Mouse (Mus musculus): ENCODE measurements around the gene Srcin1. TPM values are rescaled to one million over a fixed set of nuclear protein-coding genes. Genes with fewer than 3 reads are reported as not detected.

The Srcin1 gene
- polyA plus RNA-seq, 1 experiment from 2014 or later: not detected

DNA sequence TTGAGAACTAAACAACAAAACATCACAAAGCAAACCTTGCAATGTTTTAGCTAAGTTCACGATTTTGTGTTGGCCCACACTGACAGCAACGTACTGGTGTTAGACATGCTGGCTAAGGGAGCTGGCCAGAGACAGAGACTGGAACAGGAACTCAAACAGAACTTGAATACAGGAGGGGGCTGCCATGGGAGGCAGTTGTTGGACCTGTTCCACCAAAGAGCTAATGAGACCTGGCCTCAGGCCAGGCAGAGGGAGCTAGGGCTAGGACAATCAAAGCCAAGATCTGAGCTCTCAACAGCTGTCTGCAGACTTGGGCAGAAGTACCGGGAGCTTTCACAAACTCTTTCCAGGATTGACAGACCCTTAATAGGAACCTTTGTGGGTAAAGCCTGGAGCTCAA is 35.4 kb downstream of the Srcin1 start:
- ATAC-seq (ENCODE audit: low read depth): no peak
- 34% methylated on average over 3 of the region's 3 CpGs for WGBS (ENCODE audit: insufficient replicate concordance)
- Histone ChIP-seq H3K4me1 (ENCODE audit: control insufficient read depth, low read depth, low read length) (no peaks in the 10 kb centered on the region), H3K36me3 (ENCODE audit: control insufficient read depth, insufficient read depth) (no peaks in the 10 kb centered on the region), H3K9ac (ENCODE audit: low read depth, low read length) (no peak overlapping the region), H3K4me3 (ENCODE audit: low read depth, low read length) (no peak overlapping the region), H3K27me3 (ENCODE audit: control insufficient read depth, insufficient read depth, low read depth, low read length) (peaks cover 59% of the 10 kb centered on the region), H3K27ac (ENCODE audit: low read length) (no peak overlapping the region), H3K4me2 (ENCODE audit: low read depth, low read length) (no peak overlapping the region), H3K9me3 (replicated peaks; ENCODE audit: control insufficient read depth, low read length) (no peaks in the 10 kb centered on the region)

DNA sequence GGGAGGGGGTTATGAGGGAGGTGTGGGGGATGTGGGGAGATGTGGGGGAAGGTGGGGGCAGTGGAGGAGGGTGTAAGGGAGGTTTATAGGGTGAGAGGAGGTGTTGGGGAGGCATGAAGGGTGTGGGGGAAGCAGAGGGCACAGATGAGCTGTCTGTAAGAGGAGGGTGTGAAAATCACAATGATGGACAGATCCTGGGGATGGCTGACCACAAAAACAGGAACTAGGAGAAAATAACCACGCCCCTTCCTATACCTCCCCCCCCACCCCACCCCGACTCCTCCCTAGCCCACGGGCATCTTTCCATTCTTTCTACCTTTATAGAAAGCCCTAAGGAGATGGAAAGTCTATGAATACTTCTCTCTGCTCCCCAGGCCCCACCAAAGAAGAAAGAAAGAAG is 35.9 kb downstream of the Srcin1 start:
- Histone ChIP-seq H3K27ac (ENCODE audit: low read length) (no peak overlapping the region), H3K36me3 (ENCODE audit: control insufficient read depth, insufficient read depth) (no peaks in the 10 kb centered on the region), H3K4me3 (ENCODE audit: low read depth, low read length) (no peak overlapping the region), H3K27me3 (ENCODE audit: control insufficient read depth, insufficient read depth, low read depth, low read length) (peaks cover 59% of the 10 kb centered on the region), H3K4me1 (ENCODE audit: control insufficient read depth, low read depth, low read length) (no peaks in the 10 kb centered on the region), H3K9ac (ENCODE audit: low read depth, low read length) (no peak overlapping the region), H3K4me2 (ENCODE audit: low read depth, low read length) (no peak overlapping the region), H3K9me3 (replicated peaks; ENCODE audit: control insufficient read depth, low read length) (no peaks in the 10 kb centered on the region)
- no peak; the same call in 1 of the 2 replicates for ATAC-seq (ENCODE audit: low read depth)
- WGBS (ENCODE audit: insufficient replicate concordance): 2% methylated on average over 3 of the region's 3 CpGs

DNA sequence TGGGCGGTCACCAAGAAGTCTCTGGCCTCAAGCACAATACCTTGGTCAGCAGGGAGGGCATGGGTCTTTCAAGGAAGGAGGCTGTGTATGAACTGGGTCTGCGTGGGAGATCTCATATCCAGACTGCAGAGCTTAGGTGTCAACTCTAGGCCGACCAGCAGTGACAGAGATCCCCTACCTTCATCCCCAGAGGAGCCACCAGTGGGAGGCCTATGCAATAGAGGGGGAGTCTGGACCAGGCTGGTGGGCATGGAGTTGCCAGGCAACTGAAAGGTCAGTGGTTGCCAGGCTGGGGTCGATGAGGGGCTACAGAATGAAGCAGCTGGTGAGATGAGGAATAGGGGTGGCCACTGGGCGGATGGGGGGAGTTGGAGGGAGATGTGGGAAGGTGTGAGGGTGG is 36.4 kb downstream of the Srcin1 start:
- Histone ChIP-seq H3K9me3 (replicated peaks; ENCODE audit: control insufficient read depth, low read length) (no peaks in the 10 kb centered on the region), H3K4me3 (ENCODE audit: low read depth, low read length) (no peak overlapping the region), H3K4me2 (ENCODE audit: low read depth, low read length) (no peak overlapping the region), H3K27me3 (ENCODE audit: control insufficient read depth, insufficient read depth, low read depth, low read length) (peaks cover 59% of the 10 kb centered on the region), H3K4me1 (ENCODE audit: control insufficient read depth, low read depth, low read length) (no peaks in the 10 kb centered on the region; the same call in 1 of the 2 replicates), H3K9ac (ENCODE audit: low read depth, low read length) (no peak overlapping the region), H3K36me3 (ENCODE audit: control insufficient read depth, insufficient read depth) (no peaks in the 10 kb centered on the region), H3K27ac (ENCODE audit: low read length) (no peak overlapping the region)
- no peak for ATAC-seq (ENCODE audit: low read depth)
- 44% methylated on average over 5 of the region's 5 CpGs for WGBS (ENCODE audit: insufficient replicate concordance)

DNA sequence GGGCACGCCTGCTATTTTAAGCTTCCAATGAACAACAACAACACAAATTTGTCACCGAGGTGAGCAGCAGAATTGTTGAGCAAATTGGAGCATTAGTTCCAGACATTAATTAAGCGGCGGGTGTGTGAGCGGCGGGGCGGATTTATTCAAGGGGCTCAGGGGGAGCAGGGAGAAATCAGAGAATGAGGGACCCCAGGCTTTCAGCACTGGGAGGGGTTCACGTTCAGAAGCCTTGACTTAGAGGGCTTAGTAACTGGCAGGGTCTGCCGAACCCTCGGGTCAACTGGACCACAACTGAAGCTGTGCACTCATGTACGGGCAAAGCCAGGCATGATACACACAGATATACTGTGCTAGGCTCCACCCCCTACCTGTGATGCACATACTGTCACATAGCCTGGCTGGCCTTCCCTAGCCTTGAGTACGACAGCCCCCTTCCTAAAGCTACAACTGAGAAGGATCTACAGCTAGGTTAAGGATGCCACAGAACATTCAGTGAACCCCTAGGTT is 38.4 kb downstream of the Srcin1 start:
- H3K9ac ChIP-seq (ENCODE audit: low read depth, low read length): no peak overlapping the region
- no peaks in the 10 kb centered on the region for H3K36me3 ChIP-seq (ENCODE audit: control insufficient read depth, insufficient read depth)
- H3K27me3 ChIP-seq (ENCODE audit: control insufficient read depth, insufficient read depth, low read depth, low read length): peaks cover 65% of the 10 kb centered on the region
- H3K4me2 ChIP-seq (ENCODE audit: low read depth, low read length): no peak overlapping the region
- ATAC-seq (ENCODE audit: low read depth): no peak
- 39% methylated on average over 12 of the region's 12 CpGs for WGBS (ENCODE audit: insufficient replicate concordance)
- no peak overlapping the region for H3K4me3 ChIP-seq (ENCODE audit: low read depth, low read length)
- H3K9me3 ChIP-seq (replicated peaks; ENCODE audit: control insufficient read depth, low read length): no peaks in the 10 kb centered on the region
- H3K27ac ChIP-seq (ENCODE audit: low read length): no peak overlapping the region
- peaks cover 5% of the 10 kb centered on the region; the same call in 1 of the 2 replicates for H3K4me1 ChIP-seq (ENCODE audit: control insufficient read depth, low read depth, low read length)

DNA sequence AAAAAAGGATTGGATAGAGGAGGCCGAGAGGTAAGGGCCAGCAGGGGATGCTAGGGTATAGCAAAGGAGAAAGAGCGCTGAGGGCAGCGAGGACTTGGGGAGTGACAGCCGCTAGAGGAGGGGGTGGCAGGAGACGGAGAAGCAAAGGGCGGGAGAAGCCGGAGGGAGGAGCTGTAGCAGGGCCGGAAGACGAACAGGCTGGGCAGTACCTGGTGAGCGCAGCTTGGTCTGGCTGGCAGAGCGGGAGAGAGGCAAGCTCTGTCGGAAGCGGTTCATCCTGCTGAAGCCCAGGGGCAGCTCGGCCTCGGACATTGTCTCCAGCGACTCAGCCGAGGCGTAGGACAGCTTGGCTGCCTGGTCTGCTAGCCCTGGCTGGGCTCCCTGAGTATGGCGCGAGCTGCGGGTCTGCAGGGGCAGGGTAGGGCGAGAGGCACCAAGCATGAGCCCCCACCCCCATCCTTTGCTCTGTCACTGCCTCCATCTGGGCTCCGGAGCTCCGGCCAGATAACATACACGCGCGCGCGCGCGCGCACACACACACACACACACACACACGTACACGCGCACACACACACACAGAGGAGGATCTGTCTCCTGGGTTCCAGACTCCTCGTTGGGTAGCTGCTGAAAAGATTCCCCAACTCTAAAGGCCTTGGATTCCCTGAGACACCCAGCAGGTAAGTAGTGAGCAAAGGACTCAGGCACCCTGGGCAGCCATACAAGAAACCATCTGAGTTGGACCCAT is 39.0 kb downstream of the Srcin1 start:
- H3K27ac ChIP-seq (ENCODE audit: low read length): no peak overlapping the region
- peak overlapping the region; percentile 2; the same call in 1 of the 2 replicates for H3K4me2 ChIP-seq (ENCODE audit: low read depth, low read length)
- ATAC-seq (ENCODE audit: low read depth): no peak
- no peak overlapping the region for H3K4me3 ChIP-seq (ENCODE audit: low read depth, low read length)
- 2% methylated on average over 35 of the region's 36 CpGs for WGBS (ENCODE audit: insufficient replicate concordance)
- H3K9ac ChIP-seq (ENCODE audit: low read depth, low read length): no peak overlapping the region
- H3K9me3 ChIP-seq (replicated peaks; ENCODE audit: control insufficient read depth, low read length): no peaks in the 10 kb centered on the region
- no peaks in the 10 kb centered on the region for H3K36me3 ChIP-seq (ENCODE audit: control insufficient read depth, insufficient read depth)
- H3K27me3 ChIP-seq (ENCODE audit: control insufficient read depth, insufficient read depth, low read depth, low read length): peaks cover 72% of the 10 kb centered on the region
- H3K4me1 ChIP-seq (ENCODE audit: control insufficient read depth, low read depth, low read length): peaks cover 10% of the 10 kb centered on the region; the same call in 1 of the 2 replicates

DNA sequence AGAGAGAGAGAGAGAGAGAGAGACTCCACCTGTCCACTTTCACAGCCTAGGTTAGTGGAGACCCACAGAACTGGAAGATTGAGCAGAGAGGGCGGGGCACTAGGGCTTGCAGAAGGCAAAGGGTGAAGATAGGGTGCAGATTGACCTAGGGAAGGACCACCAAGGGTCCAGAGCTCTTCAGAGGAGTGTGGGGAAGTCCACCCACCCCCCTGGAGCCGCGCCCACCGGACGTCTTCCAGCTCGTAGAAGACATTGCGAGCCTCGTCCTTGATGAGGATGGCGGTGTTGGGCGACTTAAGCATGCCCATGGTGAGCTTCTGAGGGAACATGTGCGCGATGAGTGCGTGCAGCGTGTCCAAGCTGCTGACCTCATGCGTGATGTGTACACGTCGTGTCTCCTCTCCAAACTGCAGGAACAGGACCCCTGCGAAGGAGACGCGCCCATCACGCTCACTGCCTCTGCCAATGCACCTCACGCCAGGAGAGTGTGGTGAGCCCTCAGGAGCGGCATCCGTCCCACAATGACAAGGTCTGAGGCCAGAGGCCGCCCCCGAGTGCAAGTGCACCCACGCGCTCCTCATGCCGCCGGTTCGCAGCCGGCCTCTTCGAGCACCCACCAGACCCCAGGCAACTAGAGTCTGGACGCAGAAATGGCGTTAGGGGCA is 39.8 kb downstream of the Srcin1 start:
- H3K9ac ChIP-seq (ENCODE audit: low read depth, low read length): no peak overlapping the region
- peaks cover 74% of the 10 kb centered on the region for H3K27me3 ChIP-seq (ENCODE audit: control insufficient read depth, insufficient read depth, low read depth, low read length)
- peaks cover 13% of the 10 kb centered on the region; the same call in 1 of the 2 replicates for H3K4me1 ChIP-seq (ENCODE audit: control insufficient read depth, low read depth, low read length)
- H3K27ac ChIP-seq (ENCODE audit: low read length): no peak overlapping the region
- H3K9me3 ChIP-seq (replicated peaks; ENCODE audit: control insufficient read depth, low read length): no peaks in the 10 kb centered on the region
- no peak overlapping the region for H3K4me2 ChIP-seq (ENCODE audit: low read depth, low read length)
- ATAC-seq (ENCODE audit: low read depth): no peak
- WGBS (ENCODE audit: insufficient replicate concordance): 8% methylated on average over 35 of the region's 35 CpGs
- no peak overlapping the region for H3K4me3 ChIP-seq (ENCODE audit: low read depth, low read length)
- H3K36me3 ChIP-seq (ENCODE audit: control insufficient read depth, insufficient read depth): no peaks in the 10 kb centered on the region

DNA sequence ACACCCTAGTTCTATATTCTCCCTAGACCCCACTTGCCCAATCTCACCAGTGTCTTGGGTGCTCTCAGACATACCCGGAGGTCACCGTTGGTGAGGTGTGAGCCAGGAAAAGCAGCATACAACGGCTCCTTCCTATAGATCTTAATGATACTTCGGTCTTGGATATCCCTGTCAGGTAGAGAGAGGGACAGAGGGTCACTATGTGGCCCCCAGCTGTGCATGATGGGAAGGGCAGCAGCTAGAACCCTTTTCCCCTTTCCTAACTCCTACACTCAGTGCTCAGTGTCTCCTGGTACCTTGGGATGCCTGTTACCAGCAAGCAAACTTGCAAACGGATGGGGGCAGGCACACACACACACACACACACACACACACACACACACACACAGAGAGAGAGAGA is 40.3 kb downstream of the Srcin1 start:
- H3K4me3 ChIP-seq (ENCODE audit: low read depth, low read length): no peak overlapping the region
- no peaks in the 10 kb centered on the region for H3K36me3 ChIP-seq (ENCODE audit: control insufficient read depth, insufficient read depth)
- WGBS (ENCODE audit: insufficient replicate concordance): 33% methylated on average over 5 of the region's 5 CpGs
- no peak overlapping the region for H3K9ac ChIP-seq (ENCODE audit: low read depth, low read length)
- H3K27me3 ChIP-seq (ENCODE audit: control insufficient read depth, insufficient read depth, low read depth, low read length): peaks cover 74% of the 10 kb centered on the region
- ATAC-seq (ENCODE audit: low read depth): no peak
- H3K27ac ChIP-seq (ENCODE audit: low read length): no peak overlapping the region
- H3K4me2 ChIP-seq (ENCODE audit: low read depth, low read length): no peak overlapping the region
- no peaks in the 10 kb centered on the region for H3K9me3 ChIP-seq (replicated peaks; ENCODE audit: control insufficient read depth, low read length)
- H3K4me1 ChIP-seq (ENCODE audit: control insufficient read depth, low read depth, low read length): peaks cover 13% of the 10 kb centered on the region; the same call in 1 of the 2 replicates

DNA sequence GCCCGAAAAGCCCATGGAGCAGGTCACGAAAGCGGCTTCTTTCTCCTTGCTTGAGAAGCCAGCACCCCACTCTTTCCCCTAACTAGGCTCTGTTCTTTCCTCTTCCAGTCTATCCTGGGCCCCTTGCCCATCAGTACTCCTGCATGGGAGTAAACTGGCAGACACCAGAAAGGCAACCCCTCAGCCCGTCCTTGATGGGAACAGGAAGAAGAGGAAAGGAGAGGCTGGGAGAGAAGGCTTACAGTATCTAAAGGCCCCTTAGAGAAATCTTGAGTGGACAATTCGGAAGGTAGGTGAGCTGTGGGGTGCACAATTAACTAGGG is 40.7 kb downstream of the Srcin1 start:
- Histone ChIP-seq H3K9me3 (replicated peaks; ENCODE audit: control insufficient read depth, low read length) (no peaks in the 10 kb centered on the region), H3K36me3 (ENCODE audit: control insufficient read depth, insufficient read depth) (no peaks in the 10 kb centered on the region), H3K4me1 (ENCODE audit: control insufficient read depth, low read depth, low read length) (peaks cover 13% of the 10 kb centered on the region; the same call in 1 of the 2 replicates), H3K27me3 (ENCODE audit: control insufficient read depth, insufficient read depth, low read depth, low read length) (peaks cover 74% of the 10 kb centered on the region), H3K9ac (ENCODE audit: low read depth, low read length) (no peak overlapping the region), H3K4me2 (ENCODE audit: low read depth, low read length) (no peak overlapping the region), H3K4me3 (ENCODE audit: low read depth, low read length) (no peak overlapping the region), H3K27ac (ENCODE audit: low read length) (no peak overlapping the region)
- WGBS (ENCODE audit: insufficient replicate concordance): 17% methylated on average over 5 of the region's 5 CpGs
- no peak for ATAC-seq (ENCODE audit: low read depth)
